Mouse (Mus musculus) lung, embryonic 14.5 days (tissue): ENCODE measurements around the gene Gm20708. TPM values are rescaled to one million over a fixed set of nuclear protein-coding genes. Genes with fewer than 3 reads are reported as not detected.

Source experiments
- ATAC-seq: fragments of 200-750 bp; cut with Nextera tagmentation; 2 replicates; pipeline ENCODE4 v1.8.0; 2017; ENCODE audit warnings: mild to moderate bottlenecking, moderate TSS enrichment, moderate library complexity; ENCODE audit not compliant: insufficient read depth
- DNase-seq: peaks from one replicate; pipeline ENCODE4 v3.0.0-alpha.2; 2015
- H3K27ac ChIP-seq: fragments of 300-500 bp; sonication (generic); 2 replicates; pipeline ENCODE4 v1.5.1; 2014; ENCODE audit warnings: low read depth, mild to moderate bottlenecking, moderate library complexity
- H3K27me3 ChIP-seq: fragments of 300-500 bp; sonication (generic); 2 replicates; pipeline ENCODE4 v1.6.1; 2014; ENCODE audit warnings: low read length, control low read depth; ENCODE audit not compliant: insufficient read depth
- H3K36me3 ChIP-seq: fragments of 300-500 bp; sonication (generic); 2 replicates; pipeline ENCODE4 v1.6.1; 2014; ENCODE audit warnings: control low read depth; ENCODE audit not compliant: insufficient read depth
- H3K4me1 ChIP-seq: fragments of 300-500 bp; sonication (generic); 2 replicates; pipeline ENCODE4 v1.6.1; 2014; ENCODE audit warnings: antibody characterized with exemption, control low read depth; ENCODE audit not compliant: insufficient read depth
- H3K4me2 ChIP-seq: fragments of 300-500 bp; sonication (generic); 2 replicates; pipeline ENCODE4 v1.6.1; 2014; ENCODE audit warnings: mild to moderate bottlenecking
- H3K4me3 ChIP-seq: fragments of 300-500 bp; sonication (generic); 2 replicates; pipeline ENCODE4 v1.5.1; 2014; ENCODE audit warnings: low read depth, low read length
- H3K9ac ChIP-seq: fragments of 300-500 bp; sonication (generic); 2 replicates; pipeline ENCODE4 v1.6.1; 2014
- H3K9me3 ChIP-seq: fragments of 300-500 bp; sonication (generic); 2 replicates; pipeline ENCODE4 v1.6.1; 2016; ENCODE audit warnings: low read depth, low read length, control low read depth
- CTCF ChIP-seq: IDR thresholded peaks from 2 replicates; pipeline ENCODE4 v1.5.1; 2016; ENCODE audit warnings: antibody characterized with exemption, low read depth
- WGBS: fragments of 180-500 bp; shearing (Covaris S2); extraction: QIAGEN DNeasy Blood & Tissue Kit; methylation state at CpG from one replicate; pipeline ENCODE4 v1.1.7; 2014; 5-methylcytosine and 5-hydroxymethylcytosine counted together
- polyA plus RNA-seq: library from polyadenylated mRNA; unstranded; fragments of >200 nt; fragmentation: Nextera tagmentation; extraction: Ambion mirVana; gene quantifications from 2 replicates; pipeline ENCODE4 v1.2.1, GENCODE M21; 2014

Gene Gm20708
- polyA plus RNA-seq, 1 experiment from 2014 or later = 0.30 TPM

DNA sequence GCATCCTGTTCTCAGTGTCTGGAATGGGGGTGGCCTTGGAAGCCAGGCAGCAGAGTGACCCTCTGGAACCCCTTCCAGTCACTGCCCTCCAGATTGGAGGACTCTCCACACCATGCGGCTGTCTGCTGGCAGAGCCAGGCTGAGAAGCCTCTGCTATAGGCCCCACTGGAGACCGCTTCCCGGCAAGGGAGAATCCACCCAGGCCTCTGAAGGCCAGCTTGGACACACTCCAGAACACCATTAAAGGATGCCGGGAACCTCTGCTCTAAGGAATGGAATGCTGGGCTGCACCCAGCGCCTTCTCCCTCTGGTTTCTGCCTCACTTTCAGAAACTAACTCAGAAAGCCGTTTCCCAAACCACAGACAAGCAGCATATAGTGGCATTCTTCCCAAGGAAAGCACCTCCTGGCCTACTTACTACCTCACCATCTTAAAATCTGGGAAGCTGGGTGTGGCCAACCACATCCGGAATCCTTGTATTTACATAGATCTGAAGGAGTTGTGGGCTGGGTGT, 13.3 kb downstream of the Gm20708 start:
- DNase-seq (peak; percentile 68), ATAC-seq (no peak)
- Histone ChIP-seq H3K9ac (0 out of 2 replicates have a peak overlapping the region, but pooled peaks have one; percentile 24), H3K4me2 (peak overlapping the region; percentile 31; the same call in 1 of the 2 replicates), H3K4me3 (no peak overlapping the region), H3K9me3 (no peaks in the 10 kb centered on the region), H3K27ac (peak overlapping the region; percentile 59), H3K36me3 (peaks cover 58% of the 10 kb centered on the region), H3K27me3 (no peaks in the 10 kb centered on the region), H3K4me1 (peaks cover 15% of the 10 kb centered on the region)
- WGBS = 57% methylated on average over 7 of the region's 7 CpGs
- TF ChIP-seq CTCF = no peak

DNA sequence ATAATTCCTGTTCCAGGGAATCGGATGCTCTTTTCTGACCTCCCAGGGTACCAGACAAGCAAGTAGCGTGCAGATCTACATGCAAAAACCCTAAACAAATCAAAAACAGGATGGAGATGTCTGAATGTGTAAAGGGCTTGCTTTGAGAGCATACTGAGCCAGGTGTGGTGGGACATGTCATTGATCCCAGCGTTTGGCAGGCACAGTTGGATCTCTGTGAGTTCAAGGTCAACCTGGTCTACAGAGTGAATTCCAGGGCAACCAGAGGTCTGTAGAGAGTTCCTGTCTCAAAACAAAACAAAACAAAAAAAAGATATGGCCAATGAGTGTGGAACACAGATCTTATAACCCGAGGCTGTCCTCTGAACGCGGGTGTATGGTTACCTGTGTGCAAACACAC, 13.9 kb downstream of the Gm20708 start:
- Histone ChIP-seq H3K4me2 (peak overlapping the region; percentile 82), H3K9ac (0 out of 2 replicates have a peak overlapping the region, but pooled peaks have one; percentile 24), H3K27me3 (no peaks in the 10 kb centered on the region), H3K4me3 (no peak overlapping the region), H3K9me3 (no peaks in the 10 kb centered on the region), H3K36me3 (peaks cover 51% of the 10 kb centered on the region), H3K27ac (peak overlapping the region; percentile 59; the same call in 1 of the 2 replicates), H3K4me1 (peaks cover 21% of the 10 kb centered on the region)
- WGBS = 86% methylated on average over 6 of the region's 6 CpGs
- DNase-seq (no peak), ATAC-seq (no peak)
- no peak for TF ChIP-seq CTCF

DNA sequence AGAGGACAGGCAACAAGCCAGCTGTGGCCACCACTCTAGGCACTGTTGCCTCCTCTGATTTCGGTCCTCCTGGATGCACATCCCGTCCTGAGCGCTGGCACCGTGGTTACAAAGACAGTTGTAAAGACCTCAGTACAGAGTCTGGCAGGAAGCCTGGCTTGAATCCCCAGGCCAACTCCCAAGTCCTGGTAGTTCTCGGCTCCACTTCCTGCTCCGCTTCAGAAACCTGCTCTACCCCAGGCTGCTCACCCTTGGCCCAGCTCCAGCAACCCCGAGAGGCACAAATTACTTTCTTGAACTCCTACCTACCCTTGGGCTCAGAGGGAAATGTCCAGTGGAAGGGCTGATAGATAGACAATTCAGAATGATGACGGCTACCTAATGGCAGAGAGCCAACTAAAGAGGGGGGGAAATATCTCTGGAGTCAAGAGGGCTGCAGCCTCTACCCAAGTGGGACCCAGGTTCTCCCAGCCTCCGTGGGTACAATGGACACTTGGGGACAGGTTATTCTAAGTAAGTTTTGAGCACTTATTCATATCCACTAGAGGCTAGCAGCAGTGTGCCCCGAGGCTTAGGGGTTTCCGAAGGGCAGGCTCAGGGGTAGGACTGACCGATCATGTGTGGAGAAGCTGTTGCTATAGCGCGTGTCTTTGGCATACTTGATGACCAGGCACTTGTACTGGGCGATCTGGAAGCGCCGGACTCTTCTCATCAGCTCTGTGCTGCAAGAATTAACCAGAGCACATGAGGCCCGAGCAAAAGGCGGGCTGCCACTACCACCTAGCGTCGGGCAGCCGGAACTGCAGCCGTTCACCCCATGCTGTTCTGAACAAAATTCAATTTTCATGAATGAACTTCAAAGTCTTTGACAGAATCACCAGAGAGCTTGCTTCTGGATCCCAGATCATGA, 14.8 kb downstream of the Gm20708 start:
- Histone ChIP-seq H3K27me3 (no peaks in the 10 kb centered on the region), H3K9me3 (no peaks in the 10 kb centered on the region), H3K4me3 (peak overlapping the region; percentile 66), H3K36me3 (peaks cover 42% of the 10 kb centered on the region), H3K4me1 (peaks cover 30% of the 10 kb centered on the region), H3K9ac (peak overlapping the region; percentile 81), H3K4me2 (peak overlapping the region; percentile 82), H3K27ac (peak overlapping the region; percentile 55; the same call in 1 of the 2 replicates)
- peak; percentile 94 for DNase-seq
- TF ChIP-seq CTCF = peak; percentile 96
- 14% methylated on average over 23 of the region's 23 CpGs for WGBS
- ATAC-seq = peak; percentile 71

DNA sequence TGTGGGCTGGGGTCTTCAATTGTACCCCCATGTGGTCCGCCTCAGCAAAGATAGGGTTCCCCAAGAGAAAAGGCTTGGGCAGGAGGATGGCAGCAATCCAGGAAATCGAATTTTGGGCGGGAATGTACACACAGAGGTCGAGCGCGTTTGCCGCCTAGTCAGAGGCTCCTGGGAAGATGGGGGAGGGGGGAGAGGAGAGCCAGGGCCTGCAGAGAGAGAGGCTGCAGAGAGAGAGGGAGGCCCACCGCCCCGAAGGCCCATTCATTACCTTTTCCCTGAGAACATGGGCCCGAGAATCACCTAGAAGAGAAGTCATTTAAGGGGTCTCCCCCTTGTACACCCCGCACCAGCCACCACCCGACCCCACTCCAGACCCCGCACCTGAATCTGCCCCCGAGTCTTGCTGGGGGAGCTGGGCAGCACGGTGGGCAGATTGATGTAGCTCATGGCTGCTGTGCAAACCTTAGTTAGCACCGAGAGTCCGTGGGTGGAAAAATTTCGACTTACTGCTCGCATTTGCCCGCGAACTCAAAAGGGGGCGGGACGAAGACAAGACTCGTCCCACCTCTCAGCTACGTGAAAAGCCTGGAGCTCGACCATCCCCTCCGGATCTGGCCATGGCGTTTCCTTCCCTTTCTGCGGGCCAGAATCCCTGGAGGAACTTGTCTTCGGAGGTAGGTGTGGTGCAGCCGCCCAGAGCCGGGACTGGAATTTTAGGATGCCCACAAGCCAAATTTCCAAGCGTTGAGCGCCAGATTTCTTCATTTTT, 16.0 kb downstream of the Gm20708 start, which contains the start of the genes Afmid and Tk1:
Afmid (plus strand) TSS at position 592 of the 769 bp plus-strand sequence.
Tk1 (minus strand) TSS at position 760 of the 769 bp plus-strand sequence.
- ATAC-seq (peak; percentile 55), DNase-seq (peak; percentile 96)
- Histone ChIP-seq H3K27me3 (no peaks in the 10 kb centered on the region), H3K4me3 (peak within 1 kb of the TSS; percentile 66), H3K4me1 (peaks cover 37% of the 10 kb centered on the region), H3K4me2 (peak within 1 kb of the TSS; percentile 82), H3K36me3 (peaks cover 30% of the 10 kb centered on the region), H3K9me3 (no peaks in the 10 kb centered on the region), H3K27ac (peak within 1 kb of the TSS; percentile 89), H3K9ac (peak within 1 kb of the TSS; percentile 81)
- WGBS = under 1% methylated on average over 34 of the region's 34 CpGs
- no peak for TF ChIP-seq CTCF

DNA sequence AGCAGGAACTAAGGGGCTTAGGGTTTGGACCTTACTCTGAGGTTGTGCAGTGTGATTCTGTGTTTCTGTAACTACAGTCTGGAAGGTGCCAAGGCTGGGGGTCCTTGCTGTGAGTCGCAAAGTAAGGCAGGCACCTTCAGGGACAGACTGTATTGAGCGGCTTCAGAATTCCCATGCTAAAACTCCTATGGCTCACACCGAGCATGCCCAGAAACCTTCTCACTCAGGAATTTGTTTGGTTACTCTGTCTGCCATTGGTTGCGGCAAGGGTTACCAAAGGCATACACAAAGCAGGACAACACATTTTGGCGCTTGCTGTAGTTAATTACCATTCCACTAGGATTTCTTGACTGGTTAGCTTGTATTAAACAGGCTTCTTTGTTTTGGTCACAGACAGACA, 16.7 kb downstream of the Gm20708 start:
- ATAC-seq = peak; percentile 3; the same call in 1 of the 2 replicates

DNA sequence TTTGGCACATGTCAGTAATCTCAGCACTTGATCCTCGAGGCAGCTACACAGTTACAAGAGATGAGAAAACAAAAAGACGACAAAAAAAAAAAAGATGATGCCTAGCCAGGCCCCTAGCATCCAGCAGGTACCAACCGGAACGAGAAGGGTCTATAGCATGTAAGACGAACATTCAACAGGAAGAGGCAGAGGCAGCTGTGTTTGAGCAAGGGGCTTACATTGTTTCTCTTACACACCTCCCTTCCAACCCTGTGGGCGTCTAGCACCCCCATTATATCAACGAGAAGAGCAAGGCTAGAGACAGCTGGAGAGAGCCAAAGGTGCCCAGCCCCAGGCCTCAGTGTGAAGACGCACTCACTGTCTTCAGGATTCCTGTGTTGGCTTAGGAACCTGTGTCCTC, 17.4 kb downstream of the Gm20708 start:
- no peak for DNase-seq
- H3K4me2 ChIP-seq = peak overlapping the region; percentile 82

More for the DNA sequence above, 16.7 kb downstream of the Gm20708 start:
- Histone ChIP-seq H3K4me3 (peak overlapping the region; percentile 66), H3K9me3 (no peaks in the 10 kb centered on the region), H3K27ac (peak overlapping the region; percentile 89), H3K4me1 (peaks cover 40% of the 10 kb centered on the region), H3K9ac (peak overlapping the region; percentile 81), H3K36me3 (peaks cover 24% of the 10 kb centered on the region), H3K27me3 (no peaks in the 10 kb centered on the region), H3K4me2 (peak overlapping the region; percentile 82)
- 7% methylated on average over 5 of the region's 5 CpGs for WGBS
- TF ChIP-seq CTCF = no peak
- DNase-seq = peak; percentile 63

More for the DNA sequence above, 17.4 kb downstream of the Gm20708 start:
- Histone ChIP-seq H3K9me3 (no peaks in the 10 kb centered on the region), H3K4me3 (no peak overlapping the region; the same call in 1 of the 2 replicates), H3K9ac (no peak overlapping the region; the same call in 1 of the 2 replicates), H3K36me3 (peaks cover 16% of the 10 kb centered on the region), H3K27ac (peak overlapping the region; percentile 89; the same call in 1 of the 2 replicates), H3K27me3 (no peaks in the 10 kb centered on the region), H3K4me1 (peaks cover 40% of the 10 kb centered on the region)
- no peak for TF ChIP-seq CTCF
- WGBS = 41% methylated on average over 8 of the region's 8 CpGs
- no peak for ATAC-seq
